Mouse (Mus musculus): ENCODE results near the gene Os9. TPM values are rescaled to one million over a fixed set of nuclear protein-coding genes. Genes with fewer than 3 reads are reported as not detected.
A peak's percentile ranks its signal among the peaks of the same experiment; 100 is the strongest.
"Not testable (repeated sequence)": the region's sequence is repeated elsewhere in the genome, so short reads cannot be mapped to it uniquely, and the experiment has no call there.

Gene Os9
- total and polyA plus RNA-seq, 3 experiments = 55.4 to 126 (median 99.7) TPM

DNA sequence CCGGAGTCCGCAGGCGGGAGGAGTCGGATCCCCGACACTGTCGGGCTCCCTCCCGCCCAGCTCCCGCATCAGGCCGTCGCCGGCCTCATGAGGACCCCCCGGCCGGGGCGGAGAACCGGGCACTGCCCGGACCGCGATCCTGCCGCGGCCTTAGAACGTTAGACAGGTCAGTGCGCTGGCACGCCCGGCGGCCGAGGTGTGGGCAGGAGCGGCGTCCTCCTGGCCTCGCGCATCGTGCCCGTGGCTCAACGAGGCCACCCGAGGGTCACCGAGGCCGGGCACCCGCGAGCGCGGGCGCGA is 44.4 kb upstream of the Os9 start:
- Histone ChIP-seq H3K4me3 (ENCODE audit: low read depth, low read length) (peak overlapping the region; percentile 93), H3K27me3 (ENCODE audit: insufficient read depth, low read length) (no peaks in the 10 kb centered on the region), H3K36me3 (replicated peaks) (peaks cover 50% of the 10 kb centered on the region), H3K9me3 (replicated peaks) (no peaks in the 10 kb centered on the region), H3K4me1 (ENCODE audit: insufficient read depth, low read depth, low read length) (peaks cover 59% of the 10 kb centered on the region)
- DNase-seq (ENCODE audit: low spot score) (no peak), ATAC-seq (ENCODE audit: extremely low read depth, insufficient number of reproducible peaks, low FRiP score, poor library complexity, severe bottlenecking) (no peak)
- TF ChIP-seq CTCF (IDR thresholded peaks at IDR 0.05; ENCODE audit: low read depth, low read length) = no peak
- no peak for TF ChIP-seq TAL1 (conservative IDR thresholded peaks at IDR 0.05; ENCODE audit: low read depth, low read length)
- no peak for TF ChIP-seq GATA2 (IDR thresholded peaks at IDR 0.05; ENCODE audit: borderline replicate concordance, low read depth, low read length)
- TF ChIP-seq POLR2AphosphoS5 (IDR thresholded peaks at IDR 0.05; ENCODE audit: insufficient replicate concordance, low read depth, low read length) = no peak
- no peak for TF ChIP-seq GATA1 (IDR thresholded peaks at IDR 0.05; ENCODE audit: borderline replicate concordance, low read length)

DNA sequence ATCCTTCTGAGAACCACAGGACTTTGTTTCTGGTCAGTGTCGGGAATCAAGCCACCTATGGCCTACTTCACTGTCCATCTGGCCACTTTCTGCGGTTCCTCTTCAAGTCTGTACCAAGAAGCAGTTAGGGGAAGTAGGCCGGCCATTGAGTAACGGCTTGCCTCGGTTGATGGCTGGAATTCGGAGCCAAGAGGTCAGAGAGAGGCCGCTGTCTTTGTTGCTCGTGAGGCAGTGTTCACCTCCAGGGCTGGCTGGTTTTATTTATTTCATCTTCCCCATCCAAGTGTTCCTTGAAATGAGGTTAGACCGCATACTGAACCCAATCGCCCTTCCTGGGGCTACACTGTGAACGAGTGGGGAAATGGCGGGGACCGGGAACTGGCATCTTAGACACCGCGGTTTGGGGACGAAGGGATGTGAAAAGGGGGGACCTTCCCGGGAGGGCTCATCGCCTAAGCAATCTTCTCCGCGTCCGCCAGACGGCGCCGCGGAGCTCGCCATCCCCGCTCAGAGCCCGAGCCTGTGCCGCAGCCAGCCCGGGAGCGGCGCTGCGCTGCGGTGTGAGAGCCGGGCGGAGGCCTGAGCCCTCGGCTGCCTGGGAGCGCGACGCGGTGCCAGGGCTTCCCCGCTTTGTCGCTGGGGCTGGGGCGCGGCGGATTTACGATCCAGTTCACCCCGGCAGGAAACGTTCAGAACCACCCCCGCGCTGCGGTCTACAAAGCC is 43.9 kb upstream of the Os9 start, which contains the start of gene B4galnt1:
TSS of gene B4galnt1 (plus strand) at position 595 of the 723 bp plus-strand sequence.
- H3K4me3 ChIP-seq (ENCODE audit: low read depth, low read length) = peak within 1 kb of the TSS; percentile 93
- H3K9me3 ChIP-seq (replicated peaks) = no peaks in the 10 kb centered on the region
- H3K4me1 ChIP-seq (ENCODE audit: insufficient read depth, low read depth, low read length) = peaks cover 57% of the 10 kb centered on the region
- peak; percentile 85 for DNase-seq (ENCODE audit: low spot score)
- H3K36me3 ChIP-seq (replicated peaks) = peaks cover 44% of the 10 kb centered on the region
- ATAC-seq (ENCODE audit: extremely low read depth, insufficient number of reproducible peaks, low FRiP score, poor library complexity, severe bottlenecking) = peak; percentile 30
- TF ChIP-seq POLR2AphosphoS5 (IDR thresholded peaks at IDR 0.05; ENCODE audit: insufficient replicate concordance, low read depth, low read length) = no peak
- TF ChIP-seq GATA2 (IDR thresholded peaks at IDR 0.05; ENCODE audit: borderline replicate concordance, low read depth, low read length) = no peak
- TF ChIP-seq CTCF (IDR thresholded peaks at IDR 0.05; ENCODE audit: low read depth, low read length) = peak; percentile 89
- H3K27me3 ChIP-seq (ENCODE audit: insufficient read depth, low read length) = no peaks in the 10 kb centered on the region

DNA sequence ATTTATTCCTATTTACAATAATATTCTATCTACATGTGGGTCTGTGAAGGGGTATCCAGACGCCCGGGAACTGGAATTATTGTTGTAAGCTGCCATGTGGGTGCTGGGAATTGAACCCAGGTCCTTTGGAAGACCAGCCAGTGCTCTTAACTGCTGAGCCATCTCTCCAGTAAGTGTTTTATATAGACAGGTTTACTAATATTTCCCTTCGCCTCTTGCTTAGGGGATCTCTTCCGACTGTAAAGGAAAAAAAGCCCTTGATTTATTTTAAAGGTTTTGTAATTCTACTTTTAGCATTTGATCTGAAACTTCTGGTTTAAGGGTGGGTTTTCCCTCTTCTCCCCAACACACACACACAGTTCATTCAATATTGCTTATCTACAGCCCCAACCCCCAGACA is 43.3 kb upstream of the Os9 start:
- DNase-seq (ENCODE audit: low spot score) = no peak
- no peaks in the 10 kb centered on the region for H3K9me3 ChIP-seq (replicated peaks)
- H3K36me3 ChIP-seq (replicated peaks) = peaks cover 38% of the 10 kb centered on the region
- no peak for ATAC-seq (ENCODE audit: extremely low read depth, insufficient number of reproducible peaks, low FRiP score, poor library complexity, severe bottlenecking)
- H3K27me3 ChIP-seq (ENCODE audit: insufficient read depth, low read length) = no peaks in the 10 kb centered on the region
- H3K4me1 ChIP-seq (ENCODE audit: insufficient read depth, low read depth, low read length) = peaks cover 53% of the 10 kb centered on the region
- H3K4me3 ChIP-seq (ENCODE audit: low read depth, low read length) = peak overlapping the region; percentile 93; the same call in 1 of the 2 replicates
- TF ChIP-seq TAL1 (conservative IDR thresholded peaks at IDR 0.05; ENCODE audit: low read depth, low read length) (no peak), CTCF (IDR thresholded peaks at IDR 0.05; ENCODE audit: low read depth, low read length) (no peak), GATA2 (IDR thresholded peaks at IDR 0.05; ENCODE audit: borderline replicate concordance, low read depth, low read length) (no peak), POLR2AphosphoS5 (IDR thresholded peaks at IDR 0.05; ENCODE audit: insufficient replicate concordance, low read depth, low read length) (no peak), GATA1 (IDR thresholded peaks at IDR 0.05; ENCODE audit: borderline replicate concordance, low read length) (no peak)

DNA sequence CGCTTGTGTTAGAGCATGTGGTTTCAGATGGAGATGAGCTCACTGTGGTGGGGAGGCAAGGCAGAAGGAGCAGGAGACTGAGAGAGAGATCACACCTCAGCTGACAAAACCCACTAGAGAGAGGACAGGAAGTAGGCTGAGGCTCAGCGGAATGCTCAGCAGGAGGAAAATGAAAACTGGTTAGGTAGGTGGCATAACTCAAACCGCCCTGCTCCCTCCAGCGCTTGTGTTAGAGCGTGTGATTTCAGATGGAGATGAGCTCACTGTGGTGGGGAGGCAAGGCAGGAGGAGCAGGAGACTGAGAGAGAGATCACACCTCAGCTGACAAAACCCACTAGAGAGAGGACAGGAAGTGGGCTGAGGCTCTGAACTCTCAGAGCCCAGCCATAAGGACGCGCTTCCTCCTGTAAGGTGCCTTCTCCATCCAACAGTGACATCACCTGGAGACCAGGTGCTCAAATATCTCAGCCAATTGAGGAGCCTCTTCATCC is 41.9 kb upstream of the Os9 start:
- peaks cover 55% of the 10 kb centered on the region for H3K4me1 ChIP-seq (ENCODE audit: insufficient read depth, low read depth, low read length)
- not testable (repeated sequence) for H3K27me3 ChIP-seq (ENCODE audit: insufficient read depth, low read length); H3K4me3 ChIP-seq (ENCODE audit: low read depth, low read length); DNase-seq (ENCODE audit: low spot score); H3K9me3 ChIP-seq (replicated peaks); ATAC-seq (ENCODE audit: extremely low read depth, insufficient number of reproducible peaks, low FRiP score, poor library complexity, severe bottlenecking)
- H3K36me3 ChIP-seq (replicated peaks) = peaks cover 26% of the 10 kb centered on the region

DNA sequence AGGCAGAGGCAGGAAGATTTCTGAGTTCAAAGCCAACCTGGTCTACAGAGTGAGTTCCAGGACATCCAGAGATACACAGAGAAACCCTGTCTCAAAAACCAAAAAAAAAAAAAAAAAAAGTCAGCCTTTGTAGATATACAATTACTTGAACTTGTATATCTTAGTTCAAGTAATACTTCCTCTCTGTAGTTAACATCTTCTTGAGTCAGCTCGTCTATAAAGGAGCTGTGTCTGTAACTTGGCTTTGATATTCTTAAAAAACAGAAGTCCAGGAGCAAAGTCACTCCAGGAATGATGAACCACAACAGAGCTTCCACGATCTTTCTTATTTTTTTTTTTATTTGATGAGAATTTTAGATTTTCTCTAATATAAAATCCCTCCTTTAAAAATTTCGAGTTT is 39.8 kb upstream of the Os9 start:
- H3K4me3 ChIP-seq (ENCODE audit: low read depth, low read length) = no peak overlapping the region
- no peaks in the 10 kb centered on the region for H3K9me3 ChIP-seq (replicated peaks)
- no peaks in the 10 kb centered on the region for H3K27me3 ChIP-seq (ENCODE audit: insufficient read depth, low read length)
- peaks cover 11% of the 10 kb centered on the region for H3K36me3 ChIP-seq (replicated peaks)
- TF ChIP-seq GATA1 (IDR thresholded peaks at IDR 0.05; ENCODE audit: borderline replicate concordance, low read length) (no peak), CTCF (IDR thresholded peaks at IDR 0.05; ENCODE audit: low read depth, low read length) (no peak), TAL1 (conservative IDR thresholded peaks at IDR 0.05; ENCODE audit: low read depth, low read length) (no peak), POLR2AphosphoS5 (IDR thresholded peaks at IDR 0.05; ENCODE audit: insufficient replicate concordance, low read depth, low read length) (no peak), GATA2 (IDR thresholded peaks at IDR 0.05; ENCODE audit: borderline replicate concordance, low read depth, low read length) (no peak)
- DNase-seq (ENCODE audit: low spot score) = no peak
- peaks cover 41% of the 10 kb centered on the region for H3K4me1 ChIP-seq (ENCODE audit: insufficient read depth, low read depth, low read length)
- no peak for ATAC-seq (ENCODE audit: extremely low read depth, insufficient number of reproducible peaks, low FRiP score, poor library complexity, severe bottlenecking)

DNA sequence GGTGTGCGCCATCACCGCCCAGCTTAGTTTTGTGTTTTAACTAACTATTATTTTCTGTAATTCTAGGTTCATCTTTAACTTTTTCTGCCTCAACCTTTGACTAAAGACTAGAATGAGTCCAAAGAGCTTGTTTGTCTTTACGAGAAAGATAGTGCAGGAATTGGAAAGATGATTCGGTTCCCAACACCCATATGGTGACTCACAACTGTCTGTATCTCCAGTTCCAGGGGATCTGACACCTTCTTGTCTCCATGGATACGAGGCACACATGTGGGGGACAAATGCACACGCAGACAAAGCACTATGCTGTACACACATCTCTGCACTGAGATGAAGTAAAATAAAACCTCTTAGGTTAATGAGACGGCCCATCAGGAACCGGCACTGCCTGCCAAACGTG is 39.1 kb upstream of the Os9 start:
- H3K36me3 ChIP-seq (replicated peaks) = peaks cover 11% of the 10 kb centered on the region
- ATAC-seq (ENCODE audit: extremely low read depth, insufficient number of reproducible peaks, low FRiP score, poor library complexity, severe bottlenecking) = no peak
- peaks cover 41% of the 10 kb centered on the region for H3K4me1 ChIP-seq (ENCODE audit: insufficient read depth, low read depth, low read length)
- TF ChIP-seq CTCF (IDR thresholded peaks at IDR 0.05; ENCODE audit: low read depth, low read length) = no peak
- H3K9me3 ChIP-seq (replicated peaks) = no peaks in the 10 kb centered on the region
- H3K27me3 ChIP-seq (ENCODE audit: insufficient read depth, low read length) = no peaks in the 10 kb centered on the region
- DNase-seq (ENCODE audit: low spot score) = no peak
- no peak overlapping the region for H3K4me3 ChIP-seq (ENCODE audit: low read depth, low read length)

DNA sequence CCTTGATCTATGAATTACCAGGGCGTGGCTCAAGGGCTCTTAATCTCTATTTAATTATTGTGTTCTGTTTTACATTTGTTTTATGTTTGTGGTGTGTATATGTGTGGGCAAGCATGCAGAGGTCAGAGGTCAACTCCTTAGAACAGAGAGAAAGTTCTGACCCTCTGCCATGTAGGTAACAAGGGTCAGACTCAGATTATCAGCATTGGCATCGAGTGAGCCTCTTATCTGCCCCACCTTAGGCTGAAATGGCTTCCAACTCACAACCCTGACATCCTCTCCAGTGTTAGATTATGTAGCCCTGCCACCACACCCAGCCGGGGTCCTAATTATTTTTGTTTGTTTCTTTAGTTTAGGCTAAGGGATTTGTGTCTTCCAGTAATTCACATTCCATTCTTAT is 37.5 kb upstream of the Os9 start:
- Histone ChIP-seq H3K4me3 (ENCODE audit: low read depth, low read length) (no peak overlapping the region), H3K36me3 (replicated peaks) (peaks cover 6% of the 10 kb centered on the region), H3K9me3 (replicated peaks) (no peaks in the 10 kb centered on the region), H3K27me3 (ENCODE audit: insufficient read depth, low read length) (no peaks in the 10 kb centered on the region), H3K4me1 (ENCODE audit: insufficient read depth, low read depth, low read length) (peaks cover 28% of the 10 kb centered on the region)
- DNase-seq (ENCODE audit: low spot score) (no peak), ATAC-seq (ENCODE audit: extremely low read depth, insufficient number of reproducible peaks, low FRiP score, poor library complexity, severe bottlenecking) (no peak)
- TF ChIP-seq CTCF (IDR thresholded peaks at IDR 0.05; ENCODE audit: low read depth, low read length) = no peak
- TF ChIP-seq POLR2AphosphoS5 (IDR thresholded peaks at IDR 0.05; ENCODE audit: insufficient replicate concordance, low read depth, low read length) = no peak
- TF ChIP-seq GATA1 (IDR thresholded peaks at IDR 0.05; ENCODE audit: borderline replicate concordance, low read length) = no peak
- TF ChIP-seq GATA2 (IDR thresholded peaks at IDR 0.05; ENCODE audit: borderline replicate concordance, low read depth, low read length) = no peak
- TF ChIP-seq TAL1 (conservative IDR thresholded peaks at IDR 0.05; ENCODE audit: low read depth, low read length) = no peak
